Mouse (Mus musculus): ENCODE measurements around the gene Ugcg.

DNA sequence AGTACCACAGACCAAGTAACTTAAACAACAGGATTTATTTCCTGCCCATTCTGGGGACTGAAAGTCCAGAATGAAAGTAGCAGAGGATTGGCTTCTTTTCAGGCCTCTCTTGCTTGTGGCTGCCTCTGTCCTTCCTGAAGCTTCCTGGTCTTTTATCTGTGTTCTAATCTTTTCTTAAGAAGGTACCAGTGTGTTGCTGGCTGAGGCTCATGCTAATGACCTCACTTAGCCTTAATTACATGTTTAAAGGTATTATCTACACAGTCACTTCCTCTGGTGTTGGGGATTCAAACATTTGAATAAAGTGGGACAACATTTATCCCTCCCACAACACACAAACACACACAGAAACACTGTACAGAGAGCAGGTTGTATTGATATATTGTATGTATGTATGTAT is 59.0 kb downstream of the Ugcg start:
- TF ChIP-seq CTCF (IDR thresholded peaks at IDR 0.05; ENCODE audit: borderline replicate concordance, control insufficient read depth, extremely low read depth, insufficient read depth, low read length, poor library complexity) (no peak), POLR2A (IDR thresholded peaks at IDR 0.05; ENCODE audit: control insufficient read depth, extremely low read depth, insufficient read depth, low read length, poor library complexity) (no peak)

Measured in thymus, adult 2 months (tissue).